In the genomic region with DNA sequence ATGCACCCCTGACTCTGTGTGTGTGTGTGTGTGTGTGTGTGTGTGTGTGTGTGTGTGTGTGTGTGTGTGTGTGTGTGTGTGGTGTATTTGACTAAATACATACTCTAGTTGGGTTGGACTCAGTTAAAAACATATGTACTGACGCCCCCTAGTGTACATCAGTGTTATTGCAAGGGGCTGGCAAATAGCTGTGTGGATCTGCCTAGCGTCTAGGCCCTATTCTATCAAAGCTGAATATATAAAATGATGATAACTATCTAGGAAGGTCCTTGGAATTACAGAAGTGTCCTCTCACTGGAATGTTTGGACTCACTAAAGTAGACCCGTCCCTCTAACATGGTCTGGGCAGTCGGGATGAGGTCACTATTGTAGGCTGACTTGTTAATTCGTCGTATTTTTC, we compare ENCODE assay signal across 8 mouse cellular contexts. TPM values are rescaled to one million over a fixed set of nuclear protein-coding genes. Genes with fewer than 3 reads are reported as not detected.
A peak's percentile ranks its signal among the peaks of the same experiment; 100 is the strongest.
DNase-seq lines count a peak whose midpoint lies in the region; ATAC-seq lines count a peak whose summit lies in the region.

No protein-coding gene starts in this region.

- peak; percentile 49; the same call in 1 of the 2 replicates for ATAC-seq in liver, embryonic 15.5 days (ENCODE audit: insufficient read depth)
- no peak for ATAC-seq in erythroid progenitor cell, adult 5-6 weeks (replicated peaks; ENCODE audit: low FRiP score, poor library complexity, severe bottlenecking)

- 46% methylated on average over 6 of the region's 6 CpGs for WGBS in liver, embryonic 15.5 days (ENCODE audit: insufficient replicate concordance)

- no peak overlapping the region for H3K9ac ChIP-seq in liver, embryonic 15.5 days

- no peaks in the 10 kb centered on the region for H3K9me3 ChIP-seq in liver, embryonic 15.5 days (replicated peaks)

- H3K4me2 ChIP-seq in liver, embryonic 15.5 days, result no peak overlapping the region

- no peak overlapping the region for H3K4me3 ChIP-seq in liver, embryonic 15.5 days (replicated peaks)

- no peaks in the 10 kb centered on the region for H3K36me3 ChIP-seq in liver, embryonic 15.5 days (replicated peaks)

- H3K27ac ChIP-seq in liver, embryonic 15.5 days (replicated peaks), result no peak overlapping the region

- no peaks in the 10 kb centered on the region for H3K27me3 ChIP-seq in liver, embryonic 15.5 days

- H3K4me1 ChIP-seq in liver, embryonic 15.5 days (replicated peaks), result no peaks in the 10 kb centered on the region

- peak; percentile 77 for DNase-seq in CD4-positive, CD25-positive, alpha-beta regulatory T cell, adult 2 months (ENCODE audit: low read depth, low spot score)
- peak; percentile 28 for DNase-seq in MEL-GATA-1-ER (ENCODE audit: extremely low read depth, low read depth)
- peak; percentile 24 for DNase-seq in cerebellum, adult 9-11 months
- peak; percentile 56 for DNase-seq in gastrocnemius, postnatal 10 days
- peak; percentile 83 for DNase-seq in layer of hippocampus, adult 11-12 months (ENCODE audit: low spot score)
- peak; percentile 76 for DNase-seq in retina, embryonic 14.5 days (ENCODE audit: low spot score)

RNA-seq across cellular contexts. Expression of gene Ston2, which starts 1.6 kb away (rescaled TPM):
- total RNA-seq in gastrocnemius, postnatal 10 days (2021), result 10 to 100 TPM; 42.7 to 51.4 TPM
- polyA plus RNA-seq in liver, embryonic 15.5 days (2015; fragmentation: Nextera tagmentation; extraction: Ambion mirVana), result 13.6 and 14.5 TPM in 2 replicates
- total RNA-seq in erythroid progenitor cell, adult 5-6 weeks (2015; ENCODE audit: low replicate concordance), result 0.84 TPM in 1 of 2 replicates, not detected in the other
- total RNA-seq in erythroid progenitor cell, adult 5-6 weeks (2017; ENCODE audit: low replicate concordance), result 0.90 and 1.1 TPM in 2 replicates

RNA-seq across cellular contexts. Expression of gene Sel1l, which starts 59.2 kb away (rescaled TPM):
- total RNA-seq in gastrocnemius, postnatal 10 days (2021), result 10 to 100 TPM; 46.8 to 50.4 TPM
- 37.6 and 40.7 TPM in 2 replicates for polyA plus RNA-seq in liver, embryonic 15.5 days (2015; fragmentation: Nextera tagmentation; extraction: Ambion mirVana)
- total RNA-seq in erythroid progenitor cell, adult 5-6 weeks (2015; ENCODE audit: low replicate concordance), result 14.7 and 41.4 TPM in 2 replicates
- 35.0 and 41.4 TPM in 2 replicates for total RNA-seq in erythroid progenitor cell, adult 5-6 weeks (2017; ENCODE audit: low replicate concordance)

Comparison
In these comparisons a context has a peak if more than half of its experiments do, and no peak if none do; other contexts are left out.
1. DNase-seq: peak in every context shown above with its lines; median percentile 83 in layer of hippocampus, adult 11-12 months; 77 in CD4-positive, CD25-positive, alpha-beta regulatory T cell, adult 2 months; 76 in retina, embryonic 14.5 days; 56 in gastrocnemius, postnatal 10 days; 28 in MEL-GATA-1-ER; 24 in cerebellum, adult 9-11 months.
2. RNA of gene Ston2, which starts 1.6 kb away (total RNA-seq): 42.7 to 51.4 TPM in gastrocnemius, postnatal 10 days; 0.84 to 1.1 TPM in erythroid progenitor cell, adult 5-6 weeks; every median in the first group is over 10 times any median in the second.